Mouse (Mus musculus): Measurements from ENCODE around the gene Enox1. TPM values are rescaled to one million over a fixed set of nuclear protein-coding genes. Genes with fewer than 3 reads are reported as not detected.
A peak's percentile ranks its signal among the peaks of the same experiment; 100 is the strongest.

Gene Enox1
- polyA plus RNA-seq, 1 experiment: 1.1 TPM

DNA sequence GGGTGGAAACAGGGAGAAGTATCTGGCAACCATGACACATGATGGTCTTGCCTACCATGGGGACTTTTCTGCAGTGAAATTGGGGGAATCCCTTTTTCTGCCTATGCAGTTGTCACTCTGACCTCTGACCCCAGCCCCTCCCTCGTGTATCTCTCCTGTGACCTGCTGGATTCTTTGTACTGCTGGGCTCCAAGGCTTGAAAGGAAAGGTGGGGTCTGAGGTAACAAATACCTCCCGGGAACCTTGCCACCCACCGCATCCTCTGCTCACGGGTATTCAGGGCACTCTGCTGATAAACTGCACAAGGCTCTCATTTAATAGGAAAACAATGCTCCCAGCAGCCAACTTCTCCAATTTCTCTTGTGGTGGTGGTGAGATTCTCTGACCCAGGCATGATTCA lies 361.5 kb downstream of the Enox1 start:
- WGBS: 66% methylated on average over 4 of the region's 4 CpGs
- no peak for TF ChIP-seq POLR2A (IDR thresholded peaks at IDR 0.05; ENCODE audit: low read depth, low read length)
- TF ChIP-seq CTCF (conservative IDR thresholded peaks at IDR 0.05; ENCODE audit: insufficient read depth, insufficient read length, low read depth, low read length): no peak
- H3K27me3 ChIP-seq (replicated peaks; ENCODE audit: control insufficient read depth, insufficient read depth, low read length): no peaks in the 10 kb centered on the region

DNA sequence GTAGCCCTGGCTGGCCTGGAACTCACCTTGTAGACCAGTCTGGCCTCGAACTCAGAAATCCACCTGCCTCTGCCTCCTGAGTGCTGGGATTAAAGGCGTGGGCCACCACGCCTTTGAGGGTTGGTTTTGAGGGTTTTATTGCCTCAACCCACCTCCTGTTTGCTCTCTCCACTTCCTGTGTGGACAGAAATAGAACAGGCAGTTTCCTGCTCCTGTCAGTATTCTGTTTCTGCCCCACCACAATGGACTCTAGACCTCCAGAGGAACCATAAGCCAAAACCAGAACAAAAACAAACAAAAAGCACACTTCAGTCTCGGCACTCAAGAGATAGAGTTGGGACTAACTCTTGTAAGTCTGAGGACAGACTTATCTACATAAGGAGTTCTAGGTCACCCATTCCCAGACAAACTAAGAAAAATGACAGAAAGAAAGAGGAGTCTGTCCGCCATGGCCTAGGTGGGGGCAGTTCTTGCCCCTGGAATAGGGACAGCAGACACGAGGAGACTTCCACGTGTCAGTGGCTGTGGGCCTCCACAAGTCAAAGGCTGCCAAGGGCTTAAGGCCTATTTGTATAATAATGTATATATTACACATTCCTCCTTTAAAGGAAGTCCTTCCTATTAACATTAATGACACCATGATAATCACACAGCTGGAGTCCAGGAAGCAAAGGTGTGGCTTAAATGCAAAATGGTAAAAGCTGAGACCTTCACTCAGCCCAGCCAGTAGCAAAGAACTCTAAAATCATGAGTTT lies 362.6 kb downstream of the Enox1 start:
- no peak for TF ChIP-seq POLR2A (IDR thresholded peaks at IDR 0.05; ENCODE audit: low read depth, low read length)
- no peak for TF ChIP-seq CTCF (conservative IDR thresholded peaks at IDR 0.05; ENCODE audit: insufficient read depth, insufficient read length, low read depth, low read length)

More for the DNA sequence above, 361.5 kb downstream of the Enox1 start:
- H3K36me3 ChIP-seq (ENCODE audit: control insufficient read depth, insufficient read depth, low read length): no peaks in the 10 kb centered on the region
- no peaks in the 10 kb centered on the region for H3K4me1 ChIP-seq (ENCODE audit: control insufficient read depth, insufficient read depth, low read length)
- H3K27ac ChIP-seq (ENCODE audit: insufficient read depth, low read depth, low read length): no peak overlapping the region
- DNase-seq: no peak
- no peak overlapping the region for H3K4me3 ChIP-seq (ENCODE audit: insufficient read depth, low read depth, low read length)

DNA sequence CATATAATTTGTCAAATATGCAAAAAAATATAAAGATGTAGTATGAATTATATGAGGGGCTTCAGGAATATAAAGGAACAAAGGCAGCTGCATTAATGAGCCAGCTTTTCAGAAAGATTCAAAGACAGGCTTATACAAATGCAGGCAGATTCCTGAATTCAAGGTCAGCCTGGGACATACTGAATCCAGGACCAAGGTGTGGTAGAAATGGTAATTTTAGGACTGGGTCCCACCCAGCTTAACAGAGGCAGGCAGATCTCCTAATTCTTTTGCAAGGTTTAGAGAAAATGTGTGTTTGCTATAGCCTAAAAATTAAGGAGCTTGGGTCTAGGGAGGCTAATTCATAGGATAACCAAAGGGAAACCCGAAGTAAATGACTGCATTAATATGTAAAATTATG lies 363.1 kb downstream of the Enox1 start:
- TF ChIP-seq CTCF (conservative IDR thresholded peaks at IDR 0.05; ENCODE audit: insufficient read depth, insufficient read length, low read depth, low read length) (no peak), POLR2A (IDR thresholded peaks at IDR 0.05; ENCODE audit: low read depth, low read length) (no peak)
- no peak overlapping the region for H3K27ac ChIP-seq (ENCODE audit: insufficient read depth, low read depth, low read length)

More for the DNA sequence above, 362.6 kb downstream of the Enox1 start:
- no peaks in the 10 kb centered on the region for H3K27me3 ChIP-seq (replicated peaks; ENCODE audit: control insufficient read depth, insufficient read depth, low read length)
- H3K36me3 ChIP-seq (ENCODE audit: control insufficient read depth, insufficient read depth, low read length): no peaks in the 10 kb centered on the region
- 66% methylated on average over 7 of the region's 7 CpGs for WGBS
- no peak overlapping the region for H3K27ac ChIP-seq (ENCODE audit: insufficient read depth, low read depth, low read length)
- no peak overlapping the region for H3K4me3 ChIP-seq (ENCODE audit: insufficient read depth, low read depth, low read length)
- H3K4me1 ChIP-seq (ENCODE audit: control insufficient read depth, insufficient read depth, low read length): no peaks in the 10 kb centered on the region
- no peak for DNase-seq

DNA sequence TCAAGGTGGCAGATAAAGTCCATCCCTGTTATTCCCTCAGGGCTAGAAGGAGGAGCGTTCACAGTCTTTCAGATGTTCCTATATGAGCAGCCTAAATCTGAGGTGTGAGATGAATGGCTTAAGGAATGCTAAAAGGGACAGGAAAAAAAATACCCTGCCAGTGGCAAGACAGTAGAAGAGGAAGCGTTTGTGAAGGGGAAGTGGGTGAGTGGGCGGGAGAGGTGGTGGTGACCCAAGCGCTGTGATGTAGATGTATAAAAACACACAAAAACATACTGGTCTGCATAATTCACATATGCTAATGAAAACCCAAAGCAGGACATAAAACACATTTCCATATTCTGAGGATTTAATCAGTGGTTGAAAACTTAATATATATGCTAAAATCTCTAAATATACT lies 367.7 kb downstream of the Enox1 start:
- no peak overlapping the region for H3K27ac ChIP-seq (ENCODE audit: insufficient read depth, low read depth, low read length)
- TF ChIP-seq CTCF (conservative IDR thresholded peaks at IDR 0.05; ENCODE audit: insufficient read depth, insufficient read length, low read depth, low read length) (no peak), POLR2A (IDR thresholded peaks at IDR 0.05; ENCODE audit: low read depth, low read length) (no peak)
- H3K4me3 ChIP-seq (ENCODE audit: insufficient read depth, low read depth, low read length): no peak overlapping the region
- H3K4me1 ChIP-seq (ENCODE audit: control insufficient read depth, insufficient read depth, low read length): no peaks in the 10 kb centered on the region
- peak; percentile 7 for DNase-seq
- 78% methylated on average over 4 of the region's 4 CpGs for WGBS
- no peaks in the 10 kb centered on the region for H3K27me3 ChIP-seq (replicated peaks; ENCODE audit: control insufficient read depth, insufficient read depth, low read length)
- H3K36me3 ChIP-seq (ENCODE audit: control insufficient read depth, insufficient read depth, low read length): no peaks in the 10 kb centered on the region

More for the DNA sequence above, 363.1 kb downstream of the Enox1 start:
- no peak for DNase-seq
- Histone ChIP-seq H3K4me1 (ENCODE audit: control insufficient read depth, insufficient read depth, low read length) (no peaks in the 10 kb centered on the region), H3K27me3 (replicated peaks; ENCODE audit: control insufficient read depth, insufficient read depth, low read length) (no peaks in the 10 kb centered on the region), H3K36me3 (ENCODE audit: control insufficient read depth, insufficient read depth, low read length) (no peaks in the 10 kb centered on the region), H3K4me3 (ENCODE audit: insufficient read depth, low read depth, low read length) (no peak overlapping the region)
- WGBS: 84% methylated on average over 1 of the region's 1 CpGs

DNA sequence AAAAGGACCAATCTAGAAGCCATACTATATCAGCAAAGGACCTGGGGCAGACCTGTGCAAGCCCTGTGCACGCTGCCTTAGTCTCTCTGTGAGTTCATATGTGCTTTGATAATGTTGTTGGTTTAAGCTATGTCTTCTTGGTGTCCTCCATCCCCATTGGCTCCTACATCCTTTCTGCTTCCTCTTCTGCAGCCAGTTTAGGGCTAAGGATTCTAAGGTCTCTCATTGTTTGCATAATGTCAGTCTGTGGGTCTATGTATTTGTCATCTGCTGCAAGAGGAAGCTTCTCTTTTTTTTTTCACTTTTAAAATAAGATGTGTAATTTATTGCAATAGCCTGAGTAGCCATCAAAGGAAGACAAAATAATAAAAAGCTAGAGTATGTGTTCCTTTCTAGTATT lies 369.7 kb downstream of the Enox1 start:
- 100% methylated on average over 1 of the region's 1 CpGs for WGBS
- Histone ChIP-seq H3K27me3 (replicated peaks; ENCODE audit: control insufficient read depth, insufficient read depth, low read length) (no peaks in the 10 kb centered on the region), H3K36me3 (ENCODE audit: control insufficient read depth, insufficient read depth, low read length) (no peaks in the 10 kb centered on the region), H3K27ac (ENCODE audit: insufficient read depth, low read depth, low read length) (no peak overlapping the region), H3K4me1 (ENCODE audit: control insufficient read depth, insufficient read depth, low read length) (no peaks in the 10 kb centered on the region), H3K4me3 (ENCODE audit: insufficient read depth, low read depth, low read length) (no peak overlapping the region)
- TF ChIP-seq POLR2A (IDR thresholded peaks at IDR 0.05; ENCODE audit: low read depth, low read length) (no peak), CTCF (conservative IDR thresholded peaks at IDR 0.05; ENCODE audit: insufficient read depth, insufficient read length, low read depth, low read length) (no peak)
- DNase-seq: no peak

DNA sequence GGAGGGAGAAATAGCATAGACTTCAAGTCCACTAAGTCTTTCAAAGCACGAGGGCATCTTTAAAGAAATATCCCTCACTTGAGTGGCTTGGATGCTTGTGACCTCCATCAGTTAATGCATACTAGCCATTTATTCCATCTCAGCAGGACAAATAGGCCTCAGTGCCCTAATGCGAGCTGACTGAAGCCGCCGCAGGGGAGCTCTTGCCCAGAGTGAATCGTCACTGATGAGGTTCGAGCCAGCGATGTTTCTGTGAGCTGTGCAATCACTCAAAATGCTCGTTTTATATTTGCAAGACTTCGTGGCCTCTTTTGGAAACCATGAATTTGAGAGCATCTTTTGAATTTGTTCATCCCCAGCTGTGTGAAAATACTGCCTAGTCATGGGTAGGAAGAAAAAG lies 372.6 kb downstream of the Enox1 start:
- 93% methylated on average over 9 of the region's 9 CpGs for WGBS
- no peaks in the 10 kb centered on the region for H3K4me1 ChIP-seq (ENCODE audit: control insufficient read depth, insufficient read depth, low read length)
- no peak for TF ChIP-seq CTCF (conservative IDR thresholded peaks at IDR 0.05; ENCODE audit: insufficient read depth, insufficient read length, low read depth, low read length)
- no peak for TF ChIP-seq POLR2A (IDR thresholded peaks at IDR 0.05; ENCODE audit: low read depth, low read length)
- DNase-seq: no peak
- H3K36me3 ChIP-seq (ENCODE audit: control insufficient read depth, insufficient read depth, low read length): no peaks in the 10 kb centered on the region
- no peak overlapping the region for H3K4me3 ChIP-seq (ENCODE audit: insufficient read depth, low read depth, low read length)
- no peak overlapping the region for H3K27ac ChIP-seq (ENCODE audit: insufficient read depth, low read depth, low read length)
- no peaks in the 10 kb centered on the region for H3K27me3 ChIP-seq (replicated peaks; ENCODE audit: control insufficient read depth, insufficient read depth, low read length)

DNA sequence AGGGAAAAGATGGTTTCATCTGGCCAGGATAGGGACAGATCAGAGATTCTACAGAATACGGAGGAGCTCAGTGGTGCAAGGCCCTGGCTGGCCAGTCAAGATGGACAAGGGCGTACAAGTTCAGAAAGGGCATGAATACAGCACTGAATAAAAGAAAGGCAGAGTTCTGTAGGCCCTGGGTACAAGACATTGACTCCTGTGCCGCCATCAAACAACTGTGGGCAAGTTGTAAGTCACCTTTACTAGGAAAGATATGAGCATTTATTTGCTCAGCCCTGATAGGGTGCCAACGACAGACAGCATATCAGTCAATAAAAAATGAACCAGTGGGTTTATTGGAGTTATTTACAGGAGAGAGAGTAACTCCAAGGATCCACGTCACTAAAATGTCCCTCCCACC lies 373.1 kb downstream of the Enox1 start:
- no peak overlapping the region for H3K27ac ChIP-seq (ENCODE audit: insufficient read depth, low read depth, low read length)
- no peaks in the 10 kb centered on the region for H3K27me3 ChIP-seq (replicated peaks; ENCODE audit: control insufficient read depth, insufficient read depth, low read length)
- 96% methylated on average over 5 of the region's 5 CpGs for WGBS
- no peaks in the 10 kb centered on the region for H3K36me3 ChIP-seq (ENCODE audit: control insufficient read depth, insufficient read depth, low read length)
- DNase-seq: no peak
- no peaks in the 10 kb centered on the region for H3K4me1 ChIP-seq (ENCODE audit: control insufficient read depth, insufficient read depth, low read length)
- no peak overlapping the region for H3K4me3 ChIP-seq (ENCODE audit: insufficient read depth, low read depth, low read length)
- TF ChIP-seq POLR2A (IDR thresholded peaks at IDR 0.05; ENCODE audit: low read depth, low read length): no peak
- TF ChIP-seq CTCF (conservative IDR thresholded peaks at IDR 0.05; ENCODE audit: insufficient read depth, insufficient read length, low read depth, low read length): no peak

All from kidney, adult 2 months (tissue).